Mouse (Mus musculus) embryonic facial prominence, embryonic 13.5 days (tissue): ENCODE results near the gene Cpm. TPM values are rescaled to one million over a fixed set of nuclear protein-coding genes. Genes with fewer than 3 reads are reported as not detected.
"Not testable (repeated sequence)": the region's sequence is repeated elsewhere in the genome, so short reads cannot be mapped to it uniquely, and the experiment has no call there.

Source experiments
- ATAC-seq: fragments of 200-750 bp; cut with Nextera tagmentation; 2 replicates; pipeline ENCODE4 v1.8.0; 2017; ENCODE audit warnings: low read depth; ENCODE audit not compliant: insufficient number of reproducible peaks, insufficient read depth, low FRiP score, low TSS enrichment
- H3K27ac ChIP-seq: fragments of 300-500 bp; sonication (generic); 2 replicates; pipeline ENCODE4 v1.5.1; 2015; ENCODE audit warnings: moderate library complexity, mild to moderate bottlenecking, inconsistent platforms
- H3K27me3 ChIP-seq: fragments of 300-500 bp; sonication (generic); 2 replicates; pipeline ENCODE4 v1.6.1; 2015; ENCODE audit warnings: mild to moderate bottlenecking, inconsistent platforms
- H3K36me3 ChIP-seq: fragments of 300-500 bp; sonication (generic); 2 replicates; pipeline ENCODE4 v1.6.1; 2015; ENCODE audit warnings: mild to moderate bottlenecking, inconsistent platforms
- H3K4me1 ChIP-seq: fragments of 300-500 bp; sonication (generic); 2 replicates; pipeline ENCODE4 v1.6.1; 2015; ENCODE audit warnings: inconsistent platforms
- H3K4me2 ChIP-seq: fragments of 300-500 bp; sonication (generic); 2 replicates; pipeline ENCODE4 v1.6.1; 2015; ENCODE audit warnings: moderate library complexity, mild to moderate bottlenecking, inconsistent platforms
- H3K4me3 ChIP-seq: fragments of 300-500 bp; sonication (generic); 2 replicates; pipeline ENCODE4 v1.5.1; 2015; ENCODE audit warnings: mild to moderate bottlenecking, inconsistent platforms
- H3K9ac ChIP-seq: fragments of 300-500 bp; sonication (generic); 2 replicates; pipeline ENCODE4 v1.6.1; 2015; ENCODE audit warnings: mild to moderate bottlenecking, inconsistent platforms
- H3K9me3 ChIP-seq: fragments of 300-500 bp; sonication (generic); 2 replicates; pipeline ENCODE4 v1.6.1; 2016; ENCODE audit warnings: inconsistent platforms
- WGBS: fragments of 180-500 bp; shearing (Covaris S2); methylation state at CpG from one replicate; pipeline ENCODE4 v1.1.7; 2015; ENCODE audit warnings: mixed read lengths; 5-methylcytosine and 5-hydroxymethylcytosine counted together
- polyA plus RNA-seq: library from polyadenylated mRNA; unstranded; fragments of >200 nt; fragmentation: Nextera tagmentation; extraction: Ambion mirVana; gene quantifications from 2 replicates; pipeline ENCODE4 v1.2.1, GENCODE M21; 2015

The Cpm gene
- polyA plus RNA-seq, 1 experiment from 2014 or later, result 25.6 TPM

GRCm38 (mm10) chr10:117587335-117587734, 42.0 kb upstream of the Cpm start:
- Histone ChIP-seq H3K9ac (no peak overlapping the region), H3K27me3 (no peaks in the 10 kb centered on the region; the same call in 1 of the 2 replicates), H3K9me3 (no peaks in the 10 kb centered on the region), H3K4me2 (no peak overlapping the region), H3K4me1 (peaks cover 16% of the 10 kb centered on the region), H3K27ac (no peak overlapping the region), H3K4me3 (no peak overlapping the region), H3K36me3 (no peaks in the 10 kb centered on the region)
- 86% methylated on average over 10 of the region's 10 CpGs for WGBS
- ATAC-seq, result no peak

DNA sequence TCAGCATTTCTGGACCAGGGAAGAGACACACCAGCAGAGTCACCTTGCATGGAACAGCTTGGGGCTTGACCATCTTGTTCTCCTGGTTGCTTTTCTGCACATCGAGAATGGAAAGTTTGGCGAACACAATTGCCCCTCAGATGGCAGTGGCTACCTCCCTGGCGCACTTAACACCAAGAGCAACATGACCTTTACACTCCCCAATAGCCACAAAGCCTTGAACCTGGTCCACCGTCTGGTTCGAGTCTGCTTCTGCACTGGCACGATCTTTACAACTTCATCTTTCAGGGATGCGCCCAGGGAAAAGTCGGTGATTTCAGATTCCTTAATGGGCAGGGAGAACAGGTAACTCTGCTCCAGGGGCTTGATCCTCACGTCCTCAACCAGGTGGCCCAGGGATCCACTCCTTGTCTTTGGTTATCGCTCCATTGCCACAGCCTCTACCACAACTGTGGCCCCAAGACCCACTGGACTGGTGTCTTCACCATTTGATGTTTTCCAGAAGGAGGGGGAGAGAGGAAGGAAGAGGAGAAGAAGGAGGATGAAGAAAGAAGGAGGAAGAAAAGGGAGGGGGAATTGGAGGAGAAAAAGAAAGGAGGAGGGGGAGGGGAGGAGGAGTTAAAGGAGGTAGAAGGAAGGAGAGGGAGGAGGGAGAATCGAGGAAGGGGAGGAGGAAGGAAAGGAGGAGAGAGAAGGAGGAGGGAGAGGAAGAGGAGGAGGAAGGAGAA, 40.7 kb upstream of the Cpm start:
- H3K4me2 ChIP-seq, H3K36me3 ChIP-seq, H3K27me3 ChIP-seq, ATAC-seq, H3K9me3 ChIP-seq, H3K9ac ChIP-seq, H3K4me3 ChIP-seq, H3K27ac ChIP-seq: not testable (repeated sequence)
- H3K4me1 ChIP-seq, result peaks cover 15% of the 10 kb centered on the region
- WGBS, result 86% methylated on average over 11 of the region's 11 CpGs

- ATAC-seq, result no peak
- Histone ChIP-seq H3K4me1 (peaks cover 7% of the 10 kb centered on the region), H3K36me3 (no peaks in the 10 kb centered on the region), H3K4me3 (no peak overlapping the region), H3K9ac (no peak overlapping the region), H3K27me3 (no peaks in the 10 kb centered on the region; the same call in 1 of the 2 replicates), H3K4me2 (no peak overlapping the region), H3K9me3 (no peaks in the 10 kb centered on the region), H3K27ac (no peak overlapping the region)
- WGBS, result 87% methylated on average over 8 of the region's 8 CpGs
Measured at GRCm38 (mm10) chr10:117589144-117589940, 40.0 kb upstream of the Cpm start.

DNA sequence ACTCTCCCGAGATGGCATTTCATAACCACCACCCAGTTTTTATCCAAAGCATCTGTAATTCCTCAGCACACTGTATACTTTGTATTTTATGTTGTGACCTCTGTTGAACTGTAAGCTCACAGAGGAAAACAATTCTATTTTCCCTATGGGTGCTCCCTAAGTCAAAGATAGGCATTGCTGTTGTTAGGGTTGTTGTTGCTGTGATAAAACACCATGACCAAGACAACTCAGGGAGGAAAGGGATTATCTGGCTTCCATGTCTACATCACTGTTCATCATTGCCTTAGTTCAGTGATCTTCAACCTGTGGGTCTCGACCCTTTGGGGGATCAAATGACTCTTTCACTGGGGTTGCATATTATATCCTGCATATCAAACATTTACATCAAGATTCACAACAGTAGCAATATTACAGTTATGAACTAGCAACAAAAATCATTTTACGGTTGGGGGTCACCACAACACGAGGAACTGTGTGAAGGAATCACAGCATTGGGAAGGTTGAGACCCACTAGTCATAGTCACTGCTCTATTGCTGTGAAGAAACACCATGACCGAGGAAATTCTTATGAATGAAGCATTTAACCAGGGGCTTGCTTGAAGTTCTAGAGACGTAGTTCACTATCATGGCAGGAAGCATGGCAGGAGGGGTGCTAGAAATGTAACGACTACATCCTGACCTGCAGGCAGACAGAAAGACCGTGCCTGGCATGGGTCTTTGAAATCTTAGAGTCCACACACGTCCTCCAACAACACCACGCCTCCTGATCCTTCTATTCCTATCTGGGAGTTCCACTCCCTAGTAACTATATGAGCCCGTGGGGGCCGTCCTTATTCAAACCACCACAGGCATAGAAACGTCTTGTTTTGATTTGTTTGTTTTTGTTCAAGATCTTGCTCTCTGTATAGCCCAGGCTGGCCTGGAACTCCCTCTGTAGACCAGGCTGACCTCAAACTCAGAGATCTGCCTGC, 38.7 kb upstream of the Cpm start:
- no peaks in the 10 kb centered on the region for H3K36me3 ChIP-seq
- H3K27me3 ChIP-seq, result no peaks in the 10 kb centered on the region; the same call in 1 of the 2 replicates
- no peaks in the 10 kb centered on the region for H3K9me3 ChIP-seq
- ATAC-seq, result no peak
- WGBS, result 64% methylated on average over 13 of the region's 13 CpGs
- no peak overlapping the region for H3K9ac ChIP-seq
- H3K4me3 ChIP-seq, result no peak overlapping the region
- no peak overlapping the region for H3K27ac ChIP-seq
- peaks cover 5% of the 10 kb centered on the region for H3K4me1 ChIP-seq
- no peak overlapping the region for H3K4me2 ChIP-seq

DNA sequence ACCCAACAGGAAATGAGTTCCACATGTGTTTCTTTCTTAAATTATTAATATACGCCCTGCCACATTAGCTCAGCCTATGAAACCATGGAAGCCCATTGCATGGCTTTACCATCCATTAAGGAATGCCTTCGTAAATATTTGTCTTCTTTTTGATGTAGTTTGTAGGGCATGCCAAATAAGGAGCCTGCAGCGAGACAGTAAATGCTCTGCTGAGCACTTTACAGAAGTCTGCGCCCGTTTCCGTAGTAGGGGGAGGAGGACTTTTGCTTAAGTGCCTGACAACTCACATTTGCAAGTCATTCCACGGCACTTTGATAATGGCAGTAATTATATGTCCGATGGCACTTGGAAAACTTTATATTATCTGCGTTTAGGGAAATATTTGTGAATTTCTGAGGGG, 37.5 kb upstream of the Cpm start:
- H3K4me3 ChIP-seq, result no peak overlapping the region
- ATAC-seq, result no peak
- H3K27ac ChIP-seq, result no peak overlapping the region
- H3K4me2 ChIP-seq, result 0 out of 2 replicates have a peak overlapping the region, but pooled peaks have one; percentile 9
- no peaks in the 10 kb centered on the region for H3K9me3 ChIP-seq
- no peaks in the 10 kb centered on the region for H3K36me3 ChIP-seq
- no peak overlapping the region for H3K9ac ChIP-seq
- WGBS, result 28% methylated on average over 9 of the region's 9 CpGs
- H3K27me3 ChIP-seq, result no peaks in the 10 kb centered on the region; the same call in 1 of the 2 replicates
- H3K4me1 ChIP-seq, result peaks cover 8% of the 10 kb centered on the region

GRCm38 (mm10) chr10:117592306-117593040, 36.8 kb upstream of the Cpm start:
- Histone ChIP-seq H3K9ac (no peak overlapping the region), H3K4me3 (no peak overlapping the region), H3K27ac (no peak overlapping the region), H3K27me3 (no peaks in the 10 kb centered on the region; the same call in 1 of the 2 replicates), H3K9me3 (no peaks in the 10 kb centered on the region), H3K36me3 (no peaks in the 10 kb centered on the region), H3K4me2 (no peak overlapping the region), H3K4me1 (peaks cover 8% of the 10 kb centered on the region)
- WGBS, result 70% methylated on average over 7 of the region's 7 CpGs
- ATAC-seq, result no peak

DNA sequence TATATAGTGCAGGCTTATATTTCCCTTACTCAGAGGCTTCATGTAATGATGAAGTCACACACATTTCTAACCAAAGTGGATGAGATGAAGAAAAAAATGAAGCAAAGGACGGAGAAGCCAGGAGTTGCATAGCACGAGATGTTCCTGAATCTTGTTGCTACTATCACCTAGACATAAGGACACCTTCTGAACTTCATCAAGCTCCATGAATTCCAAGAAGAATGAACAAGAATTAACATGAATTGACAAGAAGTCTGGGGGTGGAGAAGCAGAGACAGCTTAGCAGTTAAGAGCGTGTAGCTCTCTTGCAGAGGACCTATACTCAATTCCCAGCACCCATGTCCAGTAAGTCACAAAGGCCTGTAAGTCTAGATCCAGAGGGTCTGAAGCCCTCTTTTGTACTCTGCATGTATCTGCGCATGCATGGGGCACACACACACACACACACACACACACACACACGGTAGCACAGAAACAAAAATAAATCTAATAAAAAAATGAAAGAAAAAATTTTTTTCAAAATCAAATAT, 36.2 kb upstream of the Cpm start:
- H3K27ac ChIP-seq, result no peak overlapping the region
- WGBS, result 91% methylated on average over 5 of the region's 5 CpGs
- H3K4me2 ChIP-seq, result no peak overlapping the region
- no peaks in the 10 kb centered on the region for H3K9me3 ChIP-seq
- H3K4me1 ChIP-seq, result peaks cover 8% of the 10 kb centered on the region
- H3K36me3 ChIP-seq, result no peaks in the 10 kb centered on the region
- ATAC-seq, result no peak
- H3K9ac ChIP-seq, result no peak overlapping the region
- H3K27me3 ChIP-seq, result no peaks in the 10 kb centered on the region; the same call in 1 of the 2 replicates
- no peak overlapping the region for H3K4me3 ChIP-seq

GRCm38 (mm10) chr10:117593857-117594256, 35.4 kb upstream of the Cpm start:
- no peaks in the 10 kb centered on the region for H3K36me3 ChIP-seq
- H3K4me1 ChIP-seq, result peaks cover 8% of the 10 kb centered on the region
- ATAC-seq, result no peak
- no peak overlapping the region for H3K9ac ChIP-seq
- no peaks in the 10 kb centered on the region for H3K9me3 ChIP-seq
- WGBS, result 87% methylated on average over 13 of the region's 13 CpGs
- no peaks in the 10 kb centered on the region; the same call in 1 of the 2 replicates for H3K27me3 ChIP-seq
- H3K4me2 ChIP-seq, result no peak overlapping the region
- no peak overlapping the region for H3K27ac ChIP-seq
- no peak overlapping the region for H3K4me3 ChIP-seq

- peaks cover 8% of the 10 kb centered on the region for H3K4me1 ChIP-seq
- no peak for ATAC-seq
Measured at GRCm38 (mm10) chr10:117594291-117594850, 34.9 kb upstream of the Cpm start.

GRCm38 (mm10) chr10:117594913-117595312, 34.4 kb upstream of the Cpm start:
- Histone ChIP-seq H3K36me3 (no peaks in the 10 kb centered on the region), H3K27me3 (no peaks in the 10 kb centered on the region; the same call in 1 of the 2 replicates), H3K4me3 (no peak overlapping the region), H3K4me2 (no peak overlapping the region), H3K4me1 (peaks cover 8% of the 10 kb centered on the region), H3K27ac (no peak overlapping the region), H3K9ac (no peak overlapping the region), H3K9me3 (no peaks in the 10 kb centered on the region)
- 89% methylated on average over 13 of the region's 13 CpGs for WGBS
- no peak for ATAC-seq

More at GRCm38 (mm10) chr10:117594291-117594850, 34.9 kb upstream of the Cpm start:
- Histone ChIP-seq H3K27me3 (no peaks in the 10 kb centered on the region; the same call in 1 of the 2 replicates), H3K4me3 (no peak overlapping the region), H3K36me3 (no peaks in the 10 kb centered on the region), H3K4me2 (no peak overlapping the region), H3K9ac (no peak overlapping the region), H3K27ac (no peak overlapping the region), H3K9me3 (no peaks in the 10 kb centered on the region)
- 85% methylated on average over 17 of the region's 17 CpGs for WGBS
